Mouse (Mus musculus) cerebellum, postnatal 4 days (tissue): ENCODE measurements around the gene Fbxw17.
"Not testable (repeated sequence)": the region's sequence is repeated elsewhere in the genome, so short reads cannot be mapped to it uniquely, and the experiment has no call there.

Experiments used
- DNase-seq, 2 experiments: peaks; one replicate each; pipeline ENCODE4 v3.0.0; 2022; ENCODE audit warnings: low spot score in 2 of 2, mixed read lengths in 1 of 2

Fbxw17 gene

DNA sequence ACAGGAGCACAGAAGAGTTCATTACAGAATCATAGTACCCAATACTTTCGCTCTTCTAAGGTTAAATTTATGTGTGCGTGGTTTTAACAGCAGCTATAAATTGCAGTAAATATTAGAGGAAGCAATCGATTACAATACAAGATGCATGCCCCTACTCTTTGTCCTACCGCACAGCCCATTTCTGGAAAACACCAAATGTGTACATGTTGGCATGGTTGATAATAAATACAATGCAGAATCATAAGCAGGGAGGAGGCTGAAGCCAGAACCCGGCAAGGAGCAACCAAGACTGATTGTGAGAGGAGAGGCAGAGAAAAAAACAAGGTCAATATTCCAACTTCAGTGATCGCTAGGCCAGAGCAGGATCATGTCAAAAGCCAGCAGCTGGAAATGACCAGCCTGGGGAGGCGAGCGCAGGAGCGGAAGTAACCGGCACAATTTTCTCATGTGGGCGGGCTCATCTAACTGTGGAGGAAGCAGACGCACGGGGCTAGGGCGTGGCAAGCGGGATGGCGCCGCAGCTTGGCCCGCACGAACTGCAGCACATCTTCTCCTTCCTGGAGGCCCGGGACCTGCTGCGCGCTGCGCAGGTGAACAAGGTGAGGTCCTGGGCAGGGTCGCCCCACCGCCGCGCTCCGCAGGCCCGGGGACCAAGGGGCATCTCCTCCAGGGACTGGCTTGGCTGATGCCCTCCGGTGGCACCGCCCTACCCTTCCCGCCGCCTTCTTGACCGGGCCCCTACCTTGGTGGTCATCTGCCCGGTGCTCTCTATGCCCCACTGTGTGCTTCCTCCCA lies at the start of gene Fbxw17:
Gene Fbxw17, plus strand, starts transcription at position 476 of the 795 bp plus-strand sequence.
- peak; percentile 46 to 67 for DNase-seq

DNA sequence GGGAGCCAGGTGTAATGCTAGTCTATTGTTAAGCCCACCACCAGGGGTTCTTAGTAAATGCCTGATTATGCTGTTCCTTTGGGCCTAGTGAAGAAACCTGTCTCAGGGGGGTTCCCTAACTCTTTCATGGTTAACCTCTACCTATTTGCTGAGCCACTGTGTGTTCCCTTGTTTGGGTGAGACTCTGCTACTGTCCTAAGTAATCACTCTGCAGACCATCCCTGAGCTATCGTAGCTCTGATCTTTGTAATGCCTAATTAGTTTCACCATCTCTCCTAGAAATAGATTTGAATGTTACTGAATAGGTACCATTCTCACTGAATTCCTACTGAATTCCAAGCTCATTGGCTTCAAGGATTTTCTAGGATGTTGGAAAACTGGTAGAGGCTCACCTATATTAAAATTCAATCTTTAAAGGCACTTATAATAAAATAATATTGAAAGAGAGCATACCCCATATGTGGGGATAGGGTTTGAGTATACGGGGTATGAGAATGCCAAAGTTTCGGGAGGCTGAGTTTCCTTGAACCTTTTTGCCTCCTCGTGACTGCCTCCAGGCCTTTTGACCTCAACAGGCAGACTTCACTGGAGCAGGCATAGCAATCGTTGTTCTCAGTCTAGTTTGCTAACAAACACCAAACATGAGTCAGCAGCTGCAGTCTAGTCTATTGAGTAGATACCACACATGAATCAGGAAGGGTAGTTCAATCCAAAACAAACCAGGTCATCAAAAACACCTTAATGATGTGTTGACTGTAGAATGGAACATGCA lies 44.5 kb upstream of the Fbxw17 start:
- not testable (repeated sequence) for DNase-seq

DNA sequence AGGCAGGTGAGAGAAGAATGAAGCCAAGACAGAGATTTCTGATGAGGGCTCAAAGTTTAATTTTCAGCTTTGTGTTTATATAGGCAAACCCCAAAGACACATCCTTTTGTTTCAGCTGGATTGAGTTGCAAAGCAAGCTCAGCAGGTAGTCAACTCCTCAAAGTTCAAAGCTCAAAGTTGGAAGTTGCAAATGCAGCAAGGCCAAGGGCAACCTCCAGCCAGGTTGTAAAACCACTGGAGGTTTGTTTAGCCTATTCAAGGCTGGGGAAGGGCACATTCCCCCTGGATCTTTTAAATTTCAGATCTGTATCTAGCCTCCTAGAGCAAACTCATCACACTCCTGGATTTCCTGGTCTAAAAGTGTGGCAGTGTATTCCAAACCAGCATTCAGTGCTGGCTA lies 28.5 kb upstream of the Fbxw17 start:
- DNase-seq, result not testable (repeated sequence)

DNA sequence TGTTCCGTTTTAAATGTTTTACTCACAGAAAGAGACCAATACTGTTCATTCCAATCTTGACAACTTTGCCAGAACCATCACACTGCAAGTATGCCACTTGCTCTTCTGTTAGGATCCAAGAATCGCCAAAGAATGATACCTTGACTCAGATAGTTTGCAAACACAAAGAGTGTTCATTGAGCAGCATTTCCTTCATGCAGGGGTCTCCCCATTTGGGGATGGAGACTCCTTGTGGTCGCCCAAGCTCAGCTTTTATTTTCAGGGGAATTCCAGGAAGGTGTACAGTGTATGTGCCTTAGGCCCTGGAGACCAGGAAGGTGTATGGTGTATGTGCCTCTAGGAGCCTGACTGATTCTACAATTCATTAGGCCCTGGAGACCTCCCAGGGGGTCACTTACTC lies 757 bp downstream of the Fbxw17 start:
- no peak for DNase-seq

DNA sequence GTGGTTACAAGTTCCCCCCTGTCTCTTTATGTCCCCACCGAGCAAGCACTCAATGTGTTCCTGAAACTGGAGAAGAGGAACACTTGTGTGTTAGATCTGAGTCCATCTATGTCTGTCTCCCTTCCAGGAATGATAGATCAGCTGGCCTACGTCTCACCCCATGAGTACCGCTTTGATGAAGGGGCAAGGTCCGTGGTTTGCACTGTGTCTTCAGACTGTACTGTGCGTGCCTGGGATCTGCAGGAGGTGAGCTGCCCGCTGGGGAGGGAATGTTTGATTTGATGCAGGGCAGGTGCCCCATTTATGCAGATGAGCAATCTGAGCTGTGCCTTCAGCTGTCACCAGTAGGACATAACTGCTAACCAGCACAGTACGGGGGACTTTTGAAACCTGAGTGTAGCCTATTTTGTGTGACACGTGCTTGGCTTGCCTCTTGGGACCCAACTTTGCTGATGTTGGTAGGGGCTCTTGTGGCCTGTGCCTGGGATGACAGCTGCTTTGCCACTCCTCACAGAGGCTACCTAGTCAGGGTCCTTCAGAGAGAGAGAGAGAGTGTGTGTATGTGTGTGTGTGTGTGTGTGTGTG lies 6.1 kb downstream of the Fbxw17 start:
- DNase-seq, result no peak

DNA sequence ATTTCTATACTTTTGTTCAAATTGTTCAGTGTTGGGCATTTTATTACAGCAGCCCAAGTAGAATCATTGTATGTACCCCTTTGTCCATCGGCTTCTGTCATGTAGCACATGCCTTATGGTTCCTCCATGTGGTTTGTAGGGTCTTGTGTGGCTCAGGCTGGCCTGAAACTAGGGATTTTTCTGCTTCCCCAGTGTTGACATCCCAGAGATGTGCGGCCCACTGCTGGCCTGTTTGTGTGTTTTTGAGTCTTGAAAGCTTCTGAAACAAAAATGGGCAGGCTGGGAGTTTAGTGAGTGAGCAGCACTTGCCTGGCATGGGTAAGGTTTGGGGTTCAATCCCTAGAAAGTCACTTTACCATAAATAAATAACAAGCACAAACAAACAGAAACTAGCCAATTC lies 6.9 kb downstream of the Fbxw17 start:
- DNase-seq, result no peak

DNA sequence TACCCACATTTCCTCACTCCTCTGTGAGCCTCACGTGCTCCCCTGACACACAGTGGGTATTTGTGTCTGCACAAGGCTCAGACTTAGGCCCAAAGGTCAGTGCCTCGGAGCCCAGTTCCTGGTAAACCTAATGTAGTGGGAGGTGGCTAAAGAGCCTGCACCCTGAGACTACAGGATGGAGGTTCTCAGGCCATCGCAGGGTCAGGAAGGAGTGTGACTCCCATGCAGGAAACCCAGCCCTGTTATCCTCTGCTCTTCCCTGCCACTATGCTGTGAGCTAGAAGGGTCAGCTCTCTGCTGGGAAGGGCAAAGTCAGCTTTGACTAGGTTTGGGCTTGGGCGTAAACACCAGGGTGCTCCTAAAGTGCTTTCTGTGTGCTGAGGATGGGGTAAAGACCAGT lies 9.0 kb downstream of the Fbxw17 start:
- no peak for DNase-seq

DNA sequence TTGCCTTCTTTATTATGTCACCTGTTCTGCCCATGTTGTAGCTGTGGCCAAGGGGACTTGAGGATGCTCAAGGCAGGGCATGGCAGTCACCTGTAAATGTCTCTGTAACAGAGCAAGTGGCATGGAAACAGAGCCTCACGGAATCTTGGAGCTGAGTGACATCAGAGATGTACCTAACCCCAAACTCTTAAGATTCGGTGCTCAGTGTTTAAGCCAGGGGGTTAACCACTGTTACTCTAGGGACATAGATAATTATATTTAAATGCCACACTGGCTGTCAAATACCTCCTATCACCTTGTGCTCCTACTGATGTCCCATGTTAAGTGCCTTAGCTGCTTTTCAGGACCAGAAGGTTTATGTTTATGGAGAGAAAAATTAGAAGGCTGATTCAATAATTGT lies 26.1 kb downstream of the Fbxw17 start, which contains the start of gene Gm47429:
Gene Gm47429, minus strand, starts transcription at position 101 of the 400 bp plus-strand sequence.
- no peak for DNase-seq

DNA sequence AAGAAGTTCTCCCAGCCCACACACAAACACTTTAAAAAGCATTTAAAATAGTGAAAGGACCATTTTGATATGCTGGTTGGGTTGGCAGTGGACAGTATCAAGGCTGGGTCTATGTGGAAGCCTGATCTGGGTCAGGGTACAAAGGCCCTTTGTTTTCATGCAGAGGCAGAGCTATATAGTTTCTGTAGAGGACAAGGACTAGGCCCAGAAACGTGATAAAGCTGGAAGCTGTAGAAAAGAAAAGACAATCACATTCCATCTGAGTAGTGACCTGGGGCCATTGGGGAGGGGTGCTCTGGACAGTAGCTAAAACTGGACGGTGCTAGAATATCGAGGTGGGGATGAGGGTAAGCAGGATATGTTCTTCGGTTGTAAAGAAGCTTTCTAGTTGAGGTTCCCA lies 27.6 kb downstream of the Fbxw17 start:
- DNase-seq, result no peak

DNA sequence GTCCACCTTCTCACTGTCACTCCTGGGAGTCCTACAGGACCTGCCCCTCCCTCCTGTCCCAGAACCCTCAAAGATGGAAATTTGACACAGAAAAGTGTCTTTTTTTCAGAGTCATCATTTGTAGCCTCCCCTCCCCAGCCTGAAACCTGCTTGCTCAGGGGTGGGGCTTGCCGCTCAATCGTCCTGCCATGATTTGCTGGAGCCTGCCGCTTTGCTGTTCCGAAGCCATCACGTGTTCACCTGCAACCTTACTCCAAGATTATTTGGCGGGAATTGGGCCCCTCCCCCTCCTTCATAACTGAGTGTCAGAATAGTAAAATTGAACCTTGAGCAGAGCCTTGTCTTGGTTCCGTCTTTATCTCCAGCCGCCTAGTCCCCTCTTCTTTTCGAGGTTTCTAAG lies 34.6 kb downstream of the Fbxw17 start:
- not testable (repeated sequence) for DNase-seq

DNA sequence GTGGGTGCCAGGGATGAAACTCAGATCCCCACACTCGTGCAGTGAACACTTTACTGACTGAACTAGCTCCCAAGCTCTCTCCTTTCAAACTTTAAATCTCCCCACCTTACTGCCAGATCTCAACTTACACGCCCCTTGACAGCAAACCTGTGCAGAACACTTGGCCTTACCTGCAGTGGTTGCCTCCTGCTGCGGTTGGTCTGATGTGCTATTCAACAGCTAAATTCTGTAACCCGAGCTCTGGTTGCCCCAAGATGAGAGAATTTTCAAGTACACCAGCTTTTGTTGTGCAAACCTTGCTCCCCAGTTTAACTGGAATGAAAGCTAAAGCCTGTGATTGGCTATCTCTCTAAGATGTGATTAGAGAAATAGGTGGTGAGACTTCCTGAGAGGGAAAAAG lies 35.8 kb downstream of the Fbxw17 start:
- no peak for DNase-seq

DNA sequence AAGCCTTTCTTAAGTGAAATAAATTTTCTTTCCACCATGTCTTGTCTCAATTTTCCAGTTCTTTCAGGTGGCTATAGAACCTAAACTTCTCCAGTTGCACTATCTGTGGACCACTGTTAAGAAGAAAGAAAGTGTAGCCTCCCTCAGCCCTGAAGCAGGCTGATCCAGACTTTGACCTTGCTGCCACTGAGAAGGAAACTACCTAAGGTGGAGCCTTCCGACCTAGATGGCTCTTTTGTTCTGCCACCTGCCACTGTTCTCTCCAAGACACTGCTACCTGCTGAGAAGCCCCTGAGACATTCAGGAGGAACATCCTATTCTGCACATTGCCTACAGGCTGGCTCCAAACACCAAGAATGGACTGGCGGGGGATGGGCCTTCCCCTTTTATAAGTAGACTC lies 42.8 kb downstream of the Fbxw17 start:
- DNase-seq, result not testable (repeated sequence)

DNA sequence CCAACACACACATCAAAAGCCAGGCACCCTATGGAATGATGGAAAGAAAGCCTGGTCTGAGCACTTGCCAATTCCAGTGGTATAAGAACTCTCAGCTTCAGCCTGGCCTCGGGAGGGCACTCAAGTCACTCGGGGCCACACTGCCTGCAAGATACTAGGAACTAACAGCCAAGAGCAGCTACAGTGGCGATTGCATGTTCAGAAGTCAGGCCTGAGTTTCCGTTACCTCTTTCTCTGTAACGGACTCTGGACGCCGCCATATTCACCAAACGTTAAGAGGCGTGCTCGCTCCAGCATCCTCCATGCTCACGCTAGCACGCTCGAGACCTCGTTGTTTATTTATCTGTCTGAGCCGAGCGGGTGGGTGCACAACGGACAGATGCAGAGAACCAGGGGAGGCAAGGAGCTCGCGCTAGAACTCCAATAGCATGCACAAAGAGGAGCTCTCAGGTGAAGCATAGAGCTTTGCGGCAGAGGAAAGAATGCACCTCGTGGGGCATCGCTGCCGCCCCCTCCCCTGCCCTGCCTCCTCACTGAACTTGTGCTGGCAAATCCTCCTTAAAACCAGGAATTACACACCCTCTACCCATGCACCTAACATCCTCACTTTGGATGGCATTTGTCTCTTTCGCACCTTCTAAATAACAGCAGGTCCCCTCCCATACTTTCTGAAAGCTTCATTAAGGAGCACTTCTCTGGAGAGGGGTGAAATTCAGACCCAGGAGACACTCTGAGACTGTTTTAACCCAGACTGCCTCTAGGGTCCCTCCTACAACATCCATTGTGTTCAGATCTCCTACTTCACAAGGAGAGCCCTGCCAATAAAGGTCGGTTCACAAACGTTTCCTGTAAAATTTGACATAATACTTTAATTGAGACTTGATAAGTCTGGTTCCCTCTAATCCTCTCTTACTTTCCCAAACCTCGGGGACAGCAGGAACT lies 47.2 kb downstream of the Fbxw17 start:
- peak in 1 of 2 experiments; percentile 2 for DNase-seq

DNA sequence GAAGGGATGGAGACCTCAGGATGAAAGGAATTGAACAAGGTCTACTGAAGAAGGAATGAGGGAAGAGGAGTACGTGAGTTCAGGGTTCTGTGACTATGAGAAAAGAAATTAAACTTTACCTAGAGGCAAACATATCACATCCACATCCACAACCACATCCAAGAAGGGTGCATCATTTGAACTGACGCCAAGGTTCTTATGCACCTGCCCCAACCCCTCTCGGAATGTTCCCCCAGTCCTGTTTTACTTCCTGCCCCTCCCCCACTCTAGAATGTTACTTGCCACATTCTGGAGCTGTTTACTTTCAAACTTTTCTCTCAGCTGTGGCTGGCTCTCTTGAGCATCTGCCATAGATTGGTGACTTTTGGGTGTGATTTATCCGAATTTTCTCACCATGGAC lies 49.3 kb downstream of the Fbxw17 start, which contains the start of gene Nutm2:
Gene Nutm2, plus strand, starts transcription at position 301 of the 400 bp plus-strand sequence.
- no peak for DNase-seq
